Mouse (Mus musculus) A20 (cell line): ENCODE results near the gene Gm8020.
"Not testable (repeated sequence)": the region's sequence is repeated elsewhere in the genome, so short reads cannot be mapped to it uniquely, and the experiment has no call there.

ENCODE experiments used
- DNase-seq: peaks from one replicate; pipeline ENCODE4 v3.0.0-alpha.2; 2011; ENCODE audit warnings: low read depth, low spot score

The Gm8020 gene

DNA sequence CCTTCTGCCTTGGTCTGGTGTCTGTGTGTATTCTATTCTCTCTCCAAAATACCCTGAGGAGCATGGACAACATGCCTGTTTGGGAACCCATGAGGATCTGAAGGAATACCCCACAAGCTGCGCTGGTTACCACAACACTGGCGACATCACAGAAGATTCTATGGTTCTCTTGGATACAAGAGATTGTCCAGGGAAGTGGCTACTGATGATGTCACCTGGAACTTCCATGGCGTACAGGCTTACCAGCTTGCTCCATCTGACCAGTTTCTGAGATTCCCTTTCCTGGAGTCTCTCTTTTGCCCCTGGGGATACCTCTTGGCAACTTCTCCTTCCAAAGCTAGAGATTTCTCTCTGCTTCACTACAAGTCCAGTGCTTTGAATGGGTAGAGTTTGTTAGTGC is at the start of gene Gm8020:
Gene Gm8020, minus strand, starts transcription at position 101 of the 400 bp plus-strand sequence.
- DNase-seq: not testable (repeated sequence)

DNA sequence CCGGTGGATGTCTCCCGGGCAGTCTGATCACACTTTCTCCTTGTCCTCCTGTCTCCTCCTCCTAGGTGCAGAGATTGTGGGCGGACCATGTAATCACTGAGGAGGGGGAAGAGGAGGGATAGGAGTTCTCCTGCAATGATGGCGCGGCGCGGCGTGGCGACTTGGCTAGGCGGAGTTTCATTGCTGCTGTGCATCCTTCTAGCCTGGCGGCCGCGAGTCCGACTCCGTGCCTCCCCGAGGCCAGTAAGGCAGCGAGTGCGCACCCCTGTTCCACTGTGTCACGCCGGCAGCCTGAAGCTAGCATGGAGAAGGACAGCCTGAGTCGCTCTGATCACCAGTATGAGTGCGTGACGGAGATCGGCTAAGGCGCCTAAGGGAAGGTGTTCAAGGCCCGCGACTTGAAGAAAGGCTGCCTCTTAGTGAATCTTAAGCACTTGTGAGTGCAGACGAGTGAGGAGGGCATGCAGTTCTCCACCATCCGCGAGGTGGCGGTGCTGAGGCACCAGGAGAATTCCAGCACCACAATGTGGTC is 41.1 kb upstream of the Gm8020 start:
- DNase-seq: not testable (repeated sequence)

DNA sequence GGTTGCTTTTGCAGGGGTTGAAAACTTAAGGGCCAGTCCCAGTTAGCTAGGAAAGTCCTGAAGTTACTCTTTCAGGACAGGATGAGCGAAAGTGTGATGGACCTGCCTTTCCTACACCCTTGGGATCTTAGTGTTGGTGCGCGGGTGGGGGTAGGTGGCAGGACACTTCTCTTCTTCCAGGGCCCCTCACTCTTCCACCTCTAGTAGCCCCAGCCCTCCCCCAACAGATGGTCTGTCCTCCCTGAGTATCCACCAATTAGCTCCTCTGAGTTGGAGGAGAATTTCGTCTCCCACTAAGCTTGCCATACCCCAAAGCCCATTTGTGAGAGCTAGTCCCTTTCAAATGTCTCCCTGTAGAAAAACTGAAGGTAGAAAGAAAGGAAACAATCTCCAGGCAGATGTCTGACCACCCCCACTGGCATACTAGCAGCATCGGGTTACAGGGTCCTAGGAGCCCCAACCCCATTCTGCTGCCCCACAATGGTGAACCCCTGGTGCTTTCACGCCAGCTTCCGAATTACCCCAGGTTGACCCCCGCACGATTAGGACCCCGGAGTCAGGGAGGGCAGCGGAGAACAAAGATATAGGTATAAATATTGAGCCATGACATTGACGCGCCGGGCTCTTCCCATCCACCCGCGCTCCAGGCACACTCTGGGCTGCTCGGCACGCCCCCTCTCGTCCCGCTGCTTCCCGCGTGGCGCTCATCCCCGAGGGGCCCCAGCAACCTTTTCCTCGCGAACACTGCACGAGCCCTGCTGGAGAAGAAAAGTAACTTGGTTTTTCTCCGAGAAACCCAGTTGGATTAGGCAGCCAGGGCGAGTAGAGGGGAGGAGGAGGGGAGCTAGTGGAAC is 40.4 kb upstream of the Gm8020 start:
- not testable (repeated sequence) for DNase-seq

DNA sequence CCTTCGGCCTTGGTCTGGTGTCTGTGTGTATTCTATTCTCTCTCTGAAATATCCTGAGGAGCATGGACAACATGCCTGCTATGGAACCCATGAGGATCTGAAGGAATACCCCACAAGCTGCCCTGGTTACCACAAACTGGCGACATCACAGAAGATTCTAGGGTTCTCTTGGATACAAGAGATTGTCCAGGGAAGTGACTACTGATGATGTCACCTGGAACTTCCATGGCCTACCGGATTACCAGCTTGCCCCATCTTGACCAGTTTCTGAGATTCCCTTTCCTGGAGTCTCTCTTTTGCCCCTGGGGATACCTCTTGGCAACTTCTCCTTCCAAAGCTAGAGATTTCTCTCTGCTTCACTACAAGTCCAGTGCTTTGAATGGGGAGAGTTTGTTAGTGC is 22.0 kb upstream of the Gm8020 start, which contains the start of gene Gm8024:
Gene Gm8024, minus strand, starts transcription at position 101 of the 400 bp plus-strand sequence.
- not testable (repeated sequence) for DNase-seq

DNA sequence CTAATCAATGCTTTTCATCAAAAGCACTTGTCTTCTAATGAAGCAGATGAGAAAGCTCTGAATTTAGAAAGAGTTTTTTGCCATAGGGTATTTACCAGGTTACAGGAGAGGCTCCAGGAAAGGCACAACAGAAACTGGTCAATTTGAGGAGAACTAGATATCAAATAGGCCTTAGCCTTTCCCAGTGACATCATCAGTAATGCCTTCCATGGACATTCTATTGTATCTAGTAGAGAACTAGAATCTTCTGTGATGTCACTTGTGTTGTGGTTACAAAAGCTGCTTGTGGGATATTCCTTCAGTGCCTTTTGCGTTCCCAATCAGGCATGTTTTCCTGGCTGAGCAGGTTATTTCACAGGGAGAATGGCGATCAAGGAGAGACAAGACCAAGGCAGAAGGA is 38.6 kb downstream of the Gm8020 start, which contains the start of gene Gm8011:
Gene Gm8011, plus strand, starts transcription at position 301 of the 400 bp plus-strand sequence.
- not testable (repeated sequence) for DNase-seq
